Mouse (Mus musculus): ENCODE data around the gene Flrt3.

DNA sequence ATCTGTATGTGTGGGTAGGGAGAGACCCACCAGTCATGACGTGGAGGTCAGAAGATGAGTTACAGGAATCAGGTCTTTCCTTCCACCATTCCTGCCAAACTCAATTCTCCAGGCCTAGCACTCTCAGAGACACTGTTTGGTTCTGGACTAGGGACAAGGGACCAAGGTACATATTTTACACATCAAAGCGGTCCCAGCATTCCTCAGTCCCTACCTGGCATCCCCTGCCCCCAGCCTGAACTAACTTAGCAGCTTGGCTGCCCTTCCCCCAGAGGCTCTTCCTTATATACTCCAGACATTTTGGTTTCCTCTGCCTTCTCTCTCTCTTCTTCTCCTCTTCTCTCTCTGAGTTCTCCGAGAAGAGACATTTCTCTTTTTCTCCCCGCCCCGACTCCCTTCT, 2.2 kb upstream of the Flrt3 start:
- TF ChIP-seq CTCF (IDR thresholded peaks at IDR 0.05; ENCODE audit: borderline replicate concordance, insufficient read depth, low read length): no peak
- no peak for TF ChIP-seq POLR2A (IDR thresholded peaks at IDR 0.05; ENCODE audit: low read depth, low read length)
